Mouse (Mus musculus) stomach, embryonic 14.5 days (tissue): Measurements from ENCODE around the gene Zfp445. TPM values are rescaled to one million over a fixed set of nuclear protein-coding genes. Genes with fewer than 3 reads are reported as not detected.

Experiments used
- ATAC-seq: fragments of 200-750 bp; cut with Nextera tagmentation; 2 replicates; pipeline ENCODE4 v1.8.0; 2017; ENCODE audit warnings: low read depth, moderate TSS enrichment; ENCODE audit not compliant: insufficient number of reproducible peaks, insufficient read depth, low FRiP score
- H3K27ac ChIP-seq: fragments of 300-500 bp; sonication (generic); 2 replicates; pipeline ENCODE4 v1.5.1; 2014; ENCODE audit warnings: mild to moderate bottlenecking, low read length, moderate library complexity, mixed read lengths
- H3K27me3 ChIP-seq: fragments of 300-500 bp; sonication (generic); 2 replicates; pipeline ENCODE4 v1.6.1; 2014; ENCODE audit warnings: low read length, control low read depth, mixed read lengths; ENCODE audit not compliant: control insufficient read depth, insufficient read depth
- H3K36me3 ChIP-seq: fragments of 300-500 bp; sonication (generic); 2 replicates; pipeline ENCODE4 v1.6.1; 2014; ENCODE audit warnings: mild to moderate bottlenecking, control low read depth, low read length, moderate library complexity, mixed read lengths; ENCODE audit not compliant: control insufficient read depth, insufficient read depth
- H3K4me1 ChIP-seq: fragments of 300-500 bp; sonication (generic); 2 replicates; pipeline ENCODE4 v1.6.1; 2014; ENCODE audit warnings: low read length, control low read depth, mixed read lengths; ENCODE audit not compliant: control insufficient read depth, insufficient read depth
- H3K4me2 ChIP-seq: fragments of 300-500 bp; sonication (generic); replicated peaks from 2 replicates; pipeline ENCODE4 v1.6.1; 2014; ENCODE audit warnings: low read depth, low read length, control low read depth
- H3K4me3 ChIP-seq: fragments of 300-500 bp; sonication (generic); 2 replicates; pipeline ENCODE4 v1.5.1; 2014; ENCODE audit warnings: low read depth, low read length, control low read depth
- H3K9ac ChIP-seq: fragments of 300-500 bp; sonication (generic); replicated peaks from 2 replicates; pipeline ENCODE4 v1.6.1; 2014; ENCODE audit warnings: low read depth, mild to moderate bottlenecking, control low read depth, low read length, moderate library complexity, mixed read lengths
- H3K9me3 ChIP-seq: fragments of 300-500 bp; sonication (generic); 2 replicates; pipeline ENCODE4 v1.6.1; 2016; ENCODE audit warnings: low read depth, low read length, control low read depth; ENCODE audit not compliant: control insufficient read depth
- WGBS: fragments of 180-500 bp; shearing (Covaris S2); extraction: QIAGEN DNeasy Blood & Tissue Kit; methylation state at CpG from one replicate; pipeline ENCODE4 v1.1.7; 2014; 5-methylcytosine and 5-hydroxymethylcytosine counted together
- polyA plus RNA-seq: library from polyadenylated mRNA; unstranded; fragments of >200 nt; fragmentation: Nextera tagmentation; extraction: Ambion mirVana; gene quantifications from 2 replicates; pipeline ENCODE4 v1.2.1, GENCODE M21; 2014

The Zfp445 gene
- polyA plus RNA-seq = 68.3 and 69.6 TPM in 2 replicates

DNA sequence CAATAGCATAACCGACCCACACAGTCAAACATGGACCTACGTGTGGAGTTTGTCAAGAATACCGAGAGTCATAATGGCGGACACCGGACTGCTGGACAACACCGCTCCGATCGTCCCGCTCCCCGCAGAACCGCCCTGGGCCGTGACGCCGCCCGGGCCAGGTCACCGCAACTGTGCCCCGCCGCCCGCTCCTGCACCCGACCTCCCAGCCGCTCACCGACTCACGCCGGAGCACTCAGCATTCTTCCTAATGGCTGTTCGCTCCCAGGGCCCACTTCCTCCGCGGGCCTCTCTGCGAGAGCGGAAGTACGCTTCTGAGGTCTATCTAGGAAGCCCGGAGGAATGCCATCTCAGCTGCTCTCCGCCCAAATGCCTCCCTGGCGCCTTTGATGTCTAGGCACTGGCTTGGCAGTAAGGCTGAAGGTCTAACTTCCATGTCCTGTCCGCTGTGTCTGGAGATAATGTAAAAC is at the start of gene Zfp445:
TSS of gene Zfp445 (minus strand) at position 310 of the 470 bp plus-strand sequence.
- peaks cover 13% of the 10 kb centered on the region; the same call in 1 of the 2 replicates for H3K9me3 ChIP-seq
- no peaks in the 10 kb centered on the region for H3K27me3 ChIP-seq
- H3K4me2 ChIP-seq = peak within 1 kb of the TSS; percentile 86
- peak within 1 kb of the TSS; percentile 76 for H3K4me3 ChIP-seq
- H3K9ac ChIP-seq = peak within 1 kb of the TSS; percentile 76
- peak; percentile 86 for ATAC-seq
- peaks cover 15% of the 10 kb centered on the region; the same call in 1 of the 2 replicates for H3K4me1 ChIP-seq
- WGBS = under 1% methylated on average over 34 of the region's 34 CpGs
- peak within 1 kb of the TSS; percentile 55; the same call in 1 of the 2 replicates for H3K27ac ChIP-seq
- H3K36me3 ChIP-seq = peaks cover 20% of the 10 kb centered on the region

GRCm38 (mm10) chr9:122902717-122903535 is 37.1 kb upstream of the Zfp445 start:
- Histone ChIP-seq H3K27ac (no peak overlapping the region), H3K4me3 (peak overlapping the region; percentile 56), H3K9me3 (no peaks in the 10 kb centered on the region), H3K27me3 (no peaks in the 10 kb centered on the region), H3K36me3 (no peaks in the 10 kb centered on the region), H3K4me1 (no peaks in the 10 kb centered on the region), H3K9ac (peak overlapping the region; percentile 47), H3K4me2 (peak overlapping the region; percentile 76)
- peak; percentile 92 for ATAC-seq
- 17% methylated on average over 32 of the region's 32 CpGs for WGBS

DNA sequence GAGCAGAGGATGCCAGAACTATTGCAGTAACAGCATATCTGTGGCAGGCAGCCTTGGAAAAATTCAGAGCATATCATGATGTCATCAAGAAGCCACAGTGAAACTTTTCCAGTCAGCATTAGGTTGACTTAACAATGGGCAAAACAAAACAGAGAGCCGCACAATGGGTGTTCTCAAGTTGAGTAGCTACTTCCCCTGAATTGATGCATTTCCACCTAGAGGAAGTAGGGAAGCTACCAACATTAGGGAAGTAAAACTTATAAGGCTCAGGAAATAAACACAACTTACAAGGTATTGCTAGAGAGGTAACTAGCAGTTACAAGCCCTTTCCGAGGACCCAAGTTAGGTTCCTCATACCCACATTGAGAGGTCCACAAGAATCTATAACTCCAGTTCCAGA is 35.2 kb upstream of the Zfp445 start:
- Histone ChIP-seq H3K9me3 (peaks cover 1% of the 10 kb centered on the region; the same call in 1 of the 2 replicates), H3K27me3 (no peaks in the 10 kb centered on the region), H3K27ac (no peak overlapping the region), H3K4me3 (no peak overlapping the region), H3K4me1 (no peaks in the 10 kb centered on the region), H3K4me2 (no peak overlapping the region), H3K9ac (no peak overlapping the region), H3K36me3 (no peaks in the 10 kb centered on the region)
- WGBS = 91% methylated on average over 2 of the region's 2 CpGs
- no peak for ATAC-seq

DNA sequence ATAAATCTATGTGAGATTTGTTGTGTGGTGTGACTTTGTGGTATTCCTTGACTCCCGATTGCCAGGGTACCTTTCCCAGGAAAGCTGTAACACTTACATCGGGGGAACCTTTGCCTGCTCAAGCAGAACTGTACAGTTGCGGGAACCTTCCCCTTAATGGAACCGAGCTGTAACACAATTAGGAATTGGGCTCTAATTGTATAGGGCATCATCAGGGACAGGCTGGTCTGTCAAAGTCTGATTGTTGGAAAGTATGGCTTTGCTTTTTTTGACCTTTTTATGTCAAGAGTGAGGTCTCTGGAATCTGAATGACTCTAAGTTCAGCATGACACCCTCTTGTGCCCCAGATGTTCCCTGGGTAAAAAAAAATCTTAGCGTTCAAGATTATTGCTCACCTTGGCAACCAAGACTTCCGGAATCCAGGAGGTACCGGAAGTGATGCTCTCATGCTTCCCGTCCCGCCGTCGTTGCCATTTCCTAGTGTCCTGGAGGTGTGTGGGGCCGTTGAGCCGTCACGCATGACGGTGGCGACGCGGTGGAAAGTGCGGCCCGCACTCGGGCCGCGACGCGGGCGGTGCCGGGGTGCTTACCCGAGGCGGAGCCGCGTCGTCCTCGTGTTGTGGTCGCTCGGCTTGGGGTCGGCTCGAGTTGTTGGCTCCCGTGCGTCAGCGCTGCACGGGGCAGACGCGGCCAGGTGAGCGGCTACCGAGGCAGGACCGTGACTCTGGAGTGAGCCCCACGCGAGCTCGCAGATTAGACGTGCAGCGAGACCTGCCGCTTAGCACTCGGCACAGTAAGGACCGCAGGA is 20.8 kb upstream of the Zfp445 start:
- peak overlapping the region; percentile 56 for H3K4me3 ChIP-seq
- H3K27ac ChIP-seq = no peak overlapping the region
- H3K4me1 ChIP-seq = peaks cover 2% of the 10 kb centered on the region; the same call in 1 of the 2 replicates
- 7% methylated on average over 54 of the region's 54 CpGs for WGBS
- H3K9me3 ChIP-seq = no peaks in the 10 kb centered on the region; the same call in 1 of the 2 replicates
- H3K9ac ChIP-seq = peak overlapping the region; percentile 69
- peak; percentile 82; the same call in 1 of the 2 replicates for ATAC-seq
- H3K4me2 ChIP-seq = peak overlapping the region; percentile 84
- H3K27me3 ChIP-seq = no peaks in the 10 kb centered on the region
- no peaks in the 10 kb centered on the region for H3K36me3 ChIP-seq

DNA sequence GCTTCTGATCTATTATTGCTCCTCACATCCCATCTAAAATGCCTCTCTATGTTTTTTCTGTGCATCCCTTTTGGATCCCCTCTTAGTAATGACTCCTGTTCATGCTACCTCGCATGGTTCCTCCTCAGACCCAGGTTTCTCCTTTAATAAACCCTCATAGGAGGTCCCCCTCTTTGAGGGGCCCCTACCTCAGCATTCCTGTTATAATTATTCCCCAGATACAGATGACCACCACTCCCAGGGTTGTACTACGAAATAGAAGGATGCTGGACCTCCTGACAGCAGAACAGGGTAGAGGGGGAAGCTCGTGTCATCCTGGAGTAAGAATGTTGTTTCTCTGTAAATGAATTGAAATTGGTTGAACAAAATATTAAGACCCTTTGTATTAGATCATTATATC is 19.6 kb upstream of the Zfp445 start, which contains the start of gene Zkscan7:
TSS of gene Zkscan7 (plus strand) at position 301 of the 400 bp plus-strand sequence.
- no peaks in the 10 kb centered on the region for H3K27me3 ChIP-seq
- peak within 1 kb of the TSS; percentile 56 for H3K4me3 ChIP-seq

DNA sequence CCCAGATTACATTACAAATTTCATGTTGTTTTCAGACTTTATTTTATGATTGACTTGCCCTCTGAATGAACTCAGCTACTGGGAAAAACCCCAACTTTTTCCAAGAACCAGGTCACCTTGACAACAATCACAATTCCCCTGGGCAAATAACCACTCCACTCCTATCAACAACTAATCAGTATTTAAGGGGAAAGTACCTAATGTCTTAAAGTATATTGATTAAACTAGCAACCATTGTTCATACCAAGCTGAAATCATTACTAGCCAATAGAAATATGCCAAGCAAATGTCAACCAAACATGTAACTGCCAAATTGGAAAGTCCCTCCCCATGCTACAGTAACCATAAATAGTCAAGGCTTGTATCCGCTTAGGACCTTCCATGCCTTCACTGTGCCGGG is 9.3 kb upstream of the Zfp445 start:
- H3K4me2 ChIP-seq = no peak overlapping the region
- no peak overlapping the region for H3K4me3 ChIP-seq
- H3K27me3 ChIP-seq = no peaks in the 10 kb centered on the region
- 85% methylated on average over 2 of the region's 2 CpGs for WGBS
- H3K27ac ChIP-seq = no peak overlapping the region
- no peaks in the 10 kb centered on the region for H3K36me3 ChIP-seq
- 0 out of 2 replicates have a peak, but pooled peaks have one; percentile 49 for ATAC-seq
- no peak overlapping the region for H3K9ac ChIP-seq
- H3K4me1 ChIP-seq = no peaks in the 10 kb centered on the region
- no peaks in the 10 kb centered on the region for H3K9me3 ChIP-seq

More for the DNA sequence above, 19.6 kb upstream of the Zfp445 start, which contains the start of gene Zkscan7:
- Histone ChIP-seq H3K27ac (no peak within 1 kb of the TSS), H3K4me1 (peaks cover 2% of the 10 kb centered on the region; the same call in 1 of the 2 replicates), H3K36me3 (no peaks in the 10 kb centered on the region), H3K9me3 (no peaks in the 10 kb centered on the region; the same call in 1 of the 2 replicates), H3K9ac (no peak within 1 kb of the TSS), H3K4me2 (peak within 1 kb of the TSS; percentile 84)
- no peak for ATAC-seq
- 82% methylated on average over 3 of the region's 3 CpGs for WGBS

DNA sequence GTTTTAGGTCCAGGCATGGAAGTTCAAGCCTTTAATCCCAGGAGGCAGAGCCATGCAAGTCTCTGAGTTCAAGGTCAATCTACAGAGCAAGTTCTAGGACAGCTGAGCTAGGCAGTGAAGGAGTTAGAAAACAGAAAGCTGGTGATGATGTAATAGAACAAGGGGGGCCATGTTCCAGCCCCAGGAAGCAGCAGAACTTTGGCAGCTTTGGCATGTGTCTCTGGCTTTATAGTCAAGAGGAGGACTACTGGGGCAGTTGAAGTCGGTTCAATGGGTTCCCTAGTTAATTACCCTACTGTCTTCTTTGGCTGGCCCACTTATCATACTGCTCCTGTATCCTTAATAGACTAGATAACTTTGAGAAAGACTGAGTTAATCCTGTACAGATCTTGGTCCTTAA is 8.8 kb upstream of the Zfp445 start:
- Histone ChIP-seq H3K36me3 (no peaks in the 10 kb centered on the region), H3K4me2 (no peak overlapping the region), H3K4me3 (no peak overlapping the region), H3K27ac (no peak overlapping the region), H3K9me3 (no peaks in the 10 kb centered on the region), H3K27me3 (no peaks in the 10 kb centered on the region), H3K9ac (no peak overlapping the region), H3K4me1 (no peaks in the 10 kb centered on the region)
- ATAC-seq = no peak
- WGBS = 50% methylated on average over 1 of the region's 1 CpGs

DNA sequence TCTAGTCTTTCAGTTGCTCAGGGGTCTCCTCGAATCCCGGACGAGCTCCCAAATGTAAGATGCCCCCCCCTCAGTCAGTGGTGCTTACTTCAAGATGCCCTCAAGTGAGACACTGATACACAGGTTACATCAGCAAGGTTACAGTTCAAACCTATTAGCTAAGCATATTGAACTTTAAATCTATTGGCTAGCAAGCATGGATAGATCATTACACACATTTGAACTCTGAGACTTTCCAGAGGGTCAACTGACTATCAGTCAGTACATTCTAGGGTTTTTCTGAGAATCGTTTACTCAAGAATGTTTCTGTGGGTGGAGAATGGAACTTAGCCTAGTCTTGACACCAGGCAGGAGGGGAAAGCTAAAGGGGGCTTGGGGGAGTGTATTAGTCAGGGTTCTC is 6.8 kb upstream of the Zfp445 start:
- Histone ChIP-seq H3K27me3 (no peaks in the 10 kb centered on the region), H3K4me2 (no peak overlapping the region), H3K9me3 (no peaks in the 10 kb centered on the region), H3K4me1 (no peaks in the 10 kb centered on the region), H3K4me3 (no peak overlapping the region), H3K27ac (no peak overlapping the region), H3K36me3 (no peaks in the 10 kb centered on the region), H3K9ac (no peak overlapping the region)
- WGBS = 86% methylated on average over 4 of the region's 4 CpGs
- ATAC-seq = no peak
